ENCODE assay signal across 17 mouse cellular contexts in the genomic region with DNA sequence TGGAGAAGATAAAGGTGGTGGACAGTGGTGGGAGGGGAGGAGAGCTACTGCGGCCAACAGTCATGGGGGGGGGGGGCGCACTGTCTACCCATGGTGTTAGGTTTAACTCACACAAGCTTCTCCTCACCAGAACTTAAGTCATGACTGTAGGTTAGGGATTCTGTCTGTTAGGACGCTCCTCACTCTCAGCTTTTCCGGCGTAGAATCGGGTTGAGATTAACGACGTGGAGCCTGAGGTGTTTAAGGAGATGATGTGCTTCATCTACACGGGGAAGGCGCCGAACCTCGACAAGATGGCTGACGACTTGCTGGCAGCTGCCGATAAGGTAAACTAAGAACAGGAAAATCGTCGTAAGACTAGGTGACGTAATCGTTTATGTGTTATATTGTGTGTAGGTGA. TPM values are rescaled to one million over a fixed set of nuclear protein-coding genes. Genes with fewer than 3 reads are reported as not detected.
"Had no signal": no experiment of that assay in that cellular context is flagged by ENCODE, and none has a peak within 500 bp of the region (broad histone marks: within the 10 kb centered on the region; RNA-seq: fewer than 3 reads in every experiment).

No protein-coding gene starts in this region.

- H3K27ac ChIP-seq: neural tube, embryonic 15.5 days; stomach, embryonic 15.5 days; stomach, postnatal 0 days had no signal

- H3K9me3 ChIP-seq: neural tube, embryonic 15.5 days; stomach, embryonic 15.5 days had no signal

- H3K27me3 ChIP-seq: neural tube, embryonic 15.5 days; stomach, embryonic 15.5 days had no signal

- H3K4me3 ChIP-seq: neural tube, embryonic 15.5 days; stomach, embryonic 15.5 days had no signal

- H3K4me2 ChIP-seq: neural tube, embryonic 15.5 days; stomach, embryonic 15.5 days had no signal

- DNase-seq: retina, postnatal 1 day; right cerebral cortex, adult 18-20 months; right cerebral cortex, postnatal 14 days; right cerebral cortex, postnatal 25 days; right cerebral cortex, postnatal 4 days; spleen, adult 18-20 months; thymus, adult 18-20 months; thymus, adult 2 months; thymus, postnatal 14 days; thymus, postnatal 25 days; thymus, postnatal 36 days; thymus, postnatal 4 days had no signal

- H3K4me1 ChIP-seq: stomach, embryonic 15.5 days had no signal

- H3K9ac ChIP-seq: neural tube, embryonic 15.5 days; stomach, embryonic 15.5 days had no signal

RNA-seq across cellular contexts. Expression of gene Nxph3, which starts 28.7 kb away (rescaled TPM):
- total RNA-seq: neutrophil, adult 5-6 weeks had no signal
- polyA plus RNA-seq: thymus, postnatal 0 days had no signal
